Mouse (Mus musculus) embryo, embryonic 10 days (tissue): ENCODE data around the gene Eci2.
"Not testable (repeated sequence)": the region's sequence is repeated elsewhere in the genome, so short reads cannot be mapped to it uniquely, and the experiment has no call there.

Source experiments
- DNase-seq: peaks from one replicate; pipeline ENCODE4 v3.0.0-alpha.2; 2015; ENCODE audit warnings: low spot score

Gene Eci2

DNA sequence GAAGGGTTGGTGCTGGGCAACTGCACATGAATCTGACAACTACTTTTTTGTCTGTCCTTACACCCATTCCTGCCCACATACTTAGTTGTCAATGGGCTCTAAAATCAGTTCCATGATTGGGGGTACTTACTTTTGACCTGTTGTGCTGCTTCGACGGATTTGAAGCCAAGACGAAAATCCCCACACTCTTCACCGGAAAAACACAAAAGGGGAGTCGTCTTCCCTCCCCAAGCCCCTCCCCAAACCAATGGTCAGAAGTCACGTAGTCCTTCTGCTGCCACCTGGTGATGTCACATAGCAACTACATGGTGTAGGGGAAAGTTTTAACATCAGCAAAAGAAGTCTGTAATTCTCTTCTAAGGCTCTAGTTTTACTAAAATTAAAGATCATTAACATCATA lies at the start of gene Eci2:
Eci2 (minus strand) TSS at position 218 of the 400 bp plus-strand sequence.
- peak; percentile 74 for DNase-seq

DNA sequence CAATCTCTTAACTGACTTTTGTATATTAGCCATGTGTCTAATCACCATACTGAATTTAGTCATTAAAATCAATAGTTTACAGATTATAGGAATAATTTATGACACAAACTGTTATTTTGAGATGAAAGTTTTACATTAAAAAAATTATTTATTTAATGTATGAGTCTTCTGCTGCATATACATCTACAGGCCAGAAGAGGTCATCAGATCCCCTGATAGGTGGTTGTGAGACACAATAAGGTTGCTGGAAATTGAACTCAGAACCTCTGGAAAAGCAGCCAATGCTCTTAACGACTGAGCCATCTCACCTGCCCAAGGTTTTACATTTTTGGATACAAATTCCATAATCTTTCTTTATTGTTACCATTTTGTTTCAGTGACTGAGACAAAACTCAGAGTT lies 48.0 kb upstream of the Eci2 start:
- DNase-seq = no peak

DNA sequence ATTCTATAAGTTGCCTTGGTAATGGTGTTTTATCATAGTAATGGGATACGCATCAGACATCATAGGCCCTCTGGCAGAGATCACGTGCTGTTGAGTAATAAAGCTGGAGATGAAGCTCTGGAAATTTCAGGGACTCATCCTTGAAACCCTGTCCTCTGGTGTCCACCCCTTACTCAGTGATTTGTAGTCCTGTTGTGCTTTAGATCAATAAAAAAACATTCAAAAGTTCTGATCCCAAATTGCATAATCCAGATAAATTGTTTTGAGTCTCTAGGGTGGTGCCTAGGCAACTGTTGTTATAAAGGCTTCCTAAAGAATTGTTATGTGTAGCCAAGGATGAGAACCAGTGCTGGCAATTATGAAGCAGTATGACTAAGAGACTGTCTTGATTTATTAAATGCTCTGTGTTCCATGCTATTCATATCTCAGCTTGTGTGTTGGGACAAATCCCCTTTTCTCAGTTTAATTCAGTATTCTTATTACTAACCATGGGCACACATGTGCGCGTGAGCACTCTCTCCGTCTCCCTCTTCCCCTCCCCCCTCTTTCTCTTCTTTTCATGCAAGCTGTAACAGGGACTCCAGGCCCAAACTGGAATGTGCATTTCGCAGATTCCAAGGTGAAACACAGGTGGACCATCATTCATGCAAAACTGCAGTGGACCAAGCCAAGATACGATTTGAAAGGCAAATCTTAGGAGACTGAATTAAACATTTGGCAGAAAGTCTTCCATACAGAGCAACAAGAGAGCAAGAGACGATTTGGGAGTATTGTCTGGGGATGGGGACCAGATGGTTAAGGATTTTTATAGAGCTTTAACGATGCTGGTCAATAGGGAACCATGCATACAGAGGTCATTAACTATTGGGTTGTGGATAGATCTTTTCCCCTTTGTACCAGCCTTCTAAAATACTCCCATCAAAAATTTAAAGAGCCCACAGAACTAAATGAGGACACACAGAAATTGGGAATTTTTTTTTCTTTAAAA lies 43.9 kb upstream of the Eci2 start:
- DNase-seq = no peak

DNA sequence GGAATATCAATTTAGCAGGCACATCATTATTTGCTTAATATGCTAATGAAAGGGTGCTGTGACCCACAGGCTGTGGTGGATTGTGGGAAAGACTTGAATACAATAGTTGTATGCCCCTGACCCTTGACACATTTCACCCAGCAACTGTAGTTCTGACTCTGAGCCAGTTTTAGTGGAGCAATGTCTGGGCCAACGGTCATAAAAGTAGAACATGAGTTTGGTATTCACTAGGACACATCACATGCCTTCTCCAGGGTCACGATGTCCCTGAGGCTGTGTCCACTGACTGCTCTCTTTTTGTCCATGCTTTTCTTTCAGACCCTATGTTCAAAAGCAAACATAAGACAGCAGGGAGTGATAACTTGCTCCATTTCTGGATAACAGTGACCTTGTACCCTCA lies 40.2 kb upstream of the Eci2 start:
- no peak for DNase-seq

DNA sequence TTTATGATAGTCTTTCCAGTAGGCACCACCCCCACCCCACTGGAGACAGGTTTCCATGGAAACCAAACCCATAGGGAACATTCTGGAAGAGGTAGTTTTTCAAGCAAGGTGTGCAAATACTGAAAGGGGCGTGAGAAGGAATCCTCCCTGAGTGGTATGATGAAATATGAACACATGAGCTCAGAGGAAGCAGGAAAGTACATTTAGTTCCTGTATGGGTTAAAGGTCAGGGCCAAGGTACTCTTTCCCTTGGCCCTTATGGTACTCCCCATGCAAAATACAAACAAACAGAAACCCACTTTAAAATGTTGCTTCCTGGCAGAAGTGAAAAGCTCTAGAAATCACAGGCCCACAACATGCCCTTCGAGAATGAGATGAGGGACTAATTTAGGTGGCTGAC lies 39.1 kb upstream of the Eci2 start:
- DNase-seq = no peak

DNA sequence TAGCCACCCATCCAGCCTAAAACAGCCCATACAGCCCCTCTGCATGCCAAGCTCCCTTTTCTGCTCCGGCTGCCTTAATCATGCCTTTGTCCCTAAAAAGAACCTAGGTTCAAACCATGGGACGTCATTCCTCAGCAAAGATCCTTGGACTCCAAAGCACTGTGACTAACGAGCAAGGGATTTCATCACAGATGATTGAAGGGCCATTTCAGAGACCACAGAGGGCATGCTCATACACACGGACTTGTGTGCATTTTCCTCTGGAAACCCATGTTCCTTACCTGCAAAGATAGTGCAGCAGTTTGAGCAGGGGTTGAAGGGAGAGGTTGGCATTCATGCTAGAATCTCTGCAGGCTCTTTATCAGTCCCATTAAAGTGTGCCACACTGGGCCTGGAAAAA lies 37.5 kb upstream of the Eci2 start:
- no peak for DNase-seq

DNA sequence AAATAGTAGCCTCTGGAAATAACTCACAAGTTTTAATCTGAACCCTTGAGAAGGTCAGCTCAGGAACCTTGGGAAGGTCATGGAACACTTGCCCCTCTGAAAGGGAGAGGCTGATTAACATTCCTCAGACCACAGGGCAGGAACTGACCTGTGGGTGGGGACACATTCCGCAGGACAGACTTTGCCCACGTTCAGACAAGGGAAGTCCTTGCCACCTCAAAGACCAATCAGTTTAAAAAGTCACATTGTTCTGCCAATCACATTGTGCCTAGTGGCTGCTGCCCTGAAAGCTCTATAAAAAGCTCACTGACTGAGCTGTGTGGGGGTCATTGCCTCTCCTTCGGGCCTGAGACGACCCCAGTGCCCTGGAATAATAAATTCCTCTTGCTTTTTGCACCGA lies 31.2 kb upstream of the Eci2 start:
- DNase-seq = peak; percentile 57

DNA sequence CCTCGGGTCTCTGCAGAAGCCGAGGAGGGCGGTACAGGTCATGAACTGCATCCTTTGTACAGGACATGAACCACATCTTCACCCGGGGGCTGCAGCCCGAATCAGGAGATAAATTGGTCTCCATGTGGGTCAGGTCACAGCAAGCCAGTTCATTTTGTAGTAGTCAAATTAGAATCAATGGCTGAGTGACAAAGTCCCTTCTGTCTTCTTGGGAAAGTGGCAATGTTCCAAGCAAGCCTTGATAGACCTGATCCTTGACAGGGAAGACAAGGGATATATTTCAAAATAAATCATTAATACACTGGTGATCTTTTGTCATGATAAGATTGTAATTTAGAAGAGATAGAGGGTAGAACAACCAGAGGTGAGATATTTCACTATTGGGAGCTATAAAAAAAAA lies 9.6 kb upstream of the Eci2 start:
- no peak for DNase-seq

DNA sequence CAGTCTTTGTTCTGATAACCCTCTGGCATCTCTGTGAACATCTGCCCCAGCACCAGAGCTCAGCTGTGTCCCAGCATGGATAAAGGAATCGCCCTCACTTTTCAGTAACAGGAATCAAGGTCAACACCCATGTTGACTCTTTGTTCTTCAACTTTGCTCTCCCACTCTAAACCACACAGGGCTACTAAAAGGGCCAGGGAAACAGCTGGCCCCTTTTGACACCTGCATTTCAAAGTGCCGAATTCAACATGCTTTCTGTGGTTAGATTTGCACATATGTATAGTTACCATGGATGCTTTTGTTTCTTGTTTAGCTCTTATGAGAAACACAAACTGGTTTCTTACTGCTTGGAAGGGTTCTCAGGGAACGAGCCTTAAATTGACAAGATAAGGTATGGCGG lies 8.8 kb upstream of the Eci2 start:
- DNase-seq = no peak

DNA sequence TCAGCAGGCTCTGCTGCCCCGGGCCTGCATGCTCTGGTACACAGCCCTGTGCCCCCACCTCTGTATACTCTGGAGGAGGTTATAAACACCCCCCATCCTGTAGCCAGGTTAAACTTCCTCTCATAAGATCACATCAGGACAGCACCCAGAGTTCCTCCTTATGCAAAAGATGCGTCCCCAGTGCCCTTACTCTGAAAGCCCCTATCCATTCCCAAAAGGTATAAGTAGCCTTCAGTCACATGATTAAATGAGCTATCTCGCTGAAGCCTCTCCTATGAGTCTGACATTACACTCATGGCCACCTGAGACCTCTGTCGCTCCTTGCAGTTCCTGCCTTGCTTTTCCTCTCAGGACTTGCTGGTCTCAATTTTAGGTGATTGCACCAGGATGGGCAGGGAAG lies 6.7 kb upstream of the Eci2 start:
- no peak for DNase-seq

DNA sequence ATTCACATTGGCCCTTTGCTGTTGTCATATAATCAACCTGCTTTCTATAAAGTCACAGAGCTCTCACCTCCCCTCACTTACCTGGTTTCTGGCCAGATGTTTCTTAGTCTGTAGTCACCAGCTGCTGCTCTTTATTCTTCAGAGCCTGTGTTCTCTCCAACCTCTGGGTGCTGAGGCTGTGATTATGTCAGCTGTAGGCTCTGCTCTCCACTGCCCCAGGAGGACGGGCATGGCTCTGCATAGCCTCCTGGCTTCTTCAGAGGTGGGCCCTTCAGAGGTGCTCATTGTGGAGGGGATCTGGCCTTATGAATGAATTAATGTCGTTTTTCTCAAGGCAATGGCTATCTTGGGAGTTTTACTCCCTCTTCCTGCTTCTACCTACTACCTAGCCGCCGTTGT lies 4.8 kb upstream of the Eci2 start:
- DNase-seq = no peak

DNA sequence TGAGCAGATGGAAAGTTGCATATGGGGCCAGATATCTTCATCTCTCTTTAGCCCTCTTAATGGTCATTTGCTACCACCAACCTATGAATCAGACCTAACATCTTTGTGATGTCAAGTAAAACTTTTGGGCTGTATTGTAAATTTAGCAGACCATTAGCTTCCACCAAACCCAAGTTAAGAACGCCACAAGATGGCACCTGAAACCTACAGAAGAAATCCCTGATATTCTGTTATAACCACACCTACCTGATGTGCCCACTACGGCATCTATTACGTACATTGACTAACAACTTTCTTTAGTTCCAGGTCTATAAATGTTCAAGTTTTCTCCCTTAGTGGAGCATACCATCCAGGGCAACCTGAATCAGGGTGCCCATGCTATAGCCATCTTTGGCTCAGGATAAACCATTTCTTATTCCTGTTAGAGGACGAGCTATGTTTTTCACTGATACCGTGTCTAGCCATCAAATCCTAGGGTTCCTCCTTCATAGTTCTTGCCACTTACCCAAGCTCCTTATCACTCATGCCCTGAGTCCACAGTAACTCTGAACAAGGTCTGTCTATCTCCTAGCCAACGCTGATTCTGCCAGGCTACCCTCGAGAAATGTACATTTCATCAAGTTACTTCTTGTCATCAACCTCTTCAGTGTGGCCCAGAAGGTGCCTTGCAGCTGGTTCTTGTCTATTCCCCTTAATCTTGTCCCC lies 4.2 kb upstream of the Eci2 start:
- no peak for DNase-seq

DNA sequence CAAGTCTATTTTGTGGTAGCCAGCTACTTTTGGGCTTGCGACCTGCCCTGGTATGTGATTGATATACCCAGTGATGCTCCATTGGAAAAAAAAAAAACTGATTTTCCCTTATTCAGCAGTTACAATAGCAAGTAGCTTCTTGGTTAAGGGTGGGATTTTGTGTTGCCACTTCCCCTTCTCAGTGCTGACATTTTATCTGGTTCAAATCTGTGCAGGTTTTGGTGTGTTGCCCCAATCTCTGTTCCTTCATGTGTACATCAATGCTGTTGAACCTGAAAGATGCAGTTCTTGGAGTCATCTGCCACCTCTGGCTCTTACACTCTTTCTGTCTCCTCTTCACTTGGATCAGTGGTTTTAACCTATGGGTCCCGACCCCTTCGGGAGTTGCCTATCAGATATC lies 1.5 kb upstream of the Eci2 start:
- no peak for DNase-seq

DNA sequence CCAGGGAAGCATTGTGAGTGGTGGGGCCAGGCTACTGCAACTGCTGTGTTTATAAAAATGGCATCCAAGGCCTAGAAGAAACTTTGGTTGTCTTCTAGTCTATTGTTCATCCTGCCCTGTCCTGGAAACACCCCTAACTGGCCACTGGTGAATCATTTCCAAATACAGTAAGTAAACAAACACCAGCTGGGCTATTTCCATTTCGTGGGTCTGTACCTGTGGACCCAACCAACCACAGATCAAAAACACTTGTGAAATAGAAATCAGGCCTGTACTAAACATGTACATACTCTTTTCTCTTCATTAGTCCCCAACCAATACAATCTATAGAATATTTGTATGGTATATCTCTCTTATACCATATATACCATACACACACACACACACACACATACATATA lies 3.5 kb downstream of the Eci2 start:
- DNase-seq = not testable (repeated sequence)

DNA sequence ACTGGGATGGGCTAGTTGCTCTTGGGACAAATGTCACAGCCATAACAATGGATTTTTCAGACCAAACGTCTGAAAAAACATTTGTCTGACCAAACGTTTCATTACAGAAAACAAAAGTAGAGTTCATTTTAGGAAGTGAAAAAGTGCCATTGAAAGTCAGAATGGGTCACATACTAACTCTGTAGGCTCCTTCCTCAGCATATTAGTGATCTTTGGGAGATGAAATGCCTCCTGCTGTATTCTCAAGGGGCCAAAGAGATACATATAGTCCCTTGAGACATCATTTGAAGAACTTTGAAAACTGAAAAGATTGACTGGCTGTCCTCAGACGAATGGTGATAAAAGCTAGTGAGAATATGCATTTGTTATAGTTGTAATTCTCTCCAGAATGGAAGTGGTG lies 6.5 kb downstream of the Eci2 start:
- no peak for DNase-seq

DNA sequence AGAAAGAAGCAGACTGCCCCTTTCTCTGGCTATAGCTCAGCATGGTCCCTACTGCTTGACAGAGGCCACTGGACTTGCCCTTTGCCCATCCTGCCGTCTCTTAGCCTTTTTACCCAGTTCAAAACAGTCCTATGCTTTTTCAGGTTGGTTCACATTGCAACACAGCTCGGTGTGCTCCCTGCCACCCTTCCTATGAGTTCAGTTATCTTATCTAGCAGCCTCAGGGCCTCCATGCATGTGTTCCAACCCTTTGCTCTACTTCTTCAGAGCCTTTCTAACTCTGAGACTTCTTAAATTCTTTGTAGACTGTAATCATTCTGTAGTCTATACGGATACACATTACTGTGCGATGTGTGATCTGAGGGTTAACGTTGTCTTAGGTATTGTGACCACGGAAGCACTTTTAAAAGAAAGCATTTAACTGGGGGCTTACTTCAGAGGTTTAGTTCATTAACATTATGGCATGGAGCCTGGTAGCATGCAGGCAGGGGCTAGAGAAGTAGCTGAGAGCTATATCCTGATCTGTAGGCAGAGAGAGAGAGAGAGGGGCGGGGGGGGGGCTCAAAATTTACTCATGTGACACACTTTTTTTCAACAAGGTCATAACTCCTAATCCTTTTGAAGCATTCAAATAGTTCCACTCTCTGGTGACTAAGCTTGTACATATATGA lies 7.9 kb downstream of the Eci2 start:
- no peak for DNase-seq

DNA sequence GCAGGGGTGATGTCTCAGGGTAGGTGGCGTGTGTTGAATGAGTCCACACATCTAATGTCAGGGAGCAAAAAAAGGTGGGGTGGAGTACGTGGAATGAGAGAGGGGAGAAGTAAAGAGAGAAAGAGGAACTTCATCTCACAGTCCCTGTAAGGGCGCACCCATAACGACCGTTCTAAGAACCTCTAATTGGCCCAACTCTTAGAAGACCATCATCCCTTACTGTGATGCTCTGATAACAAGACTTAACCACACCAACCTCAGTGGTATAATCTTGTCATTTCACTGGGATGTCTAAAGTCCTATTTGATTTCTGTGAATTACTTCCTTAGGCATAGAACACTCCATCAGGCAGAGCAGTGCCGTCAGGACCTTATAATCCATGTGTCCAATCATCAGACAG lies 9.5 kb downstream of the Eci2 start:
- no peak for DNase-seq

DNA sequence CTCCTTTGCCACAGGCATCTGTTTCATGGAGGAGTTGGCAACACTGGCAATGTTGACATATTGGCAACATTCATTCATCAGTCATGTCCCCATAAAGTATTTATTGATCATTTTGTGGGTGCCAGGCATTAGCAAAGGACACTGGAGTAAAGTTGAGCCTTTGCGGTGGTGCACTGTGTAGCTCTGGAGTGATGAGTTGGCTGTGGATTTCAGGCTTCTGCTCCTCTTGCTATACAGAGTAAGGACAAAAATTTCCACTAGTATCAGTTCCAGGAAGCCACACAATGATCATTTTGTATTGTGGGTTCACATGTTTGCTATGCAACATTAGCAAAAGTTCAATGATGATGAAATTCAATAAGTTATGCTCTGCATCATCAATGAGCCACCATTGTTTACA lies 10.8 kb downstream of the Eci2 start:
- DNase-seq = no peak

DNA sequence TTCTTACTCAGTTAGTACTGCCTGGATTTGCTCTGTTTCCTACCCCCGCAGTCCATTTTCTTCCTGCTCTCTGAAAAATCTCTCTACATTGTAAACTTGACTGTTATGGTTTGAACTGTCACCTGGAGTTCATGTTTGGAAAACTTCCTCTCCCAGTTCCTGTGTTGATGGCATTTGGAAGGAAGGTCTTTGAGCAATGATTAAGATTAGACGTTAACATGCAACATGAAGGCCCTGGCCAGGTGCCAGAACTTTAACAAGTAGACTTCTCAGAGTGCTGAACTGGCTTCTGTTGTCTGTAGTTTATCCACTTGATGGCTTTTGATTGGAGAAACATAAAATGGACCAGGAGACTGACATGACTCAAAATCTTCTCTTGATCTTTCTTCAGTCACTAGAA lies 31.0 kb downstream of the Eci2 start:
- no peak for DNase-seq

DNA sequence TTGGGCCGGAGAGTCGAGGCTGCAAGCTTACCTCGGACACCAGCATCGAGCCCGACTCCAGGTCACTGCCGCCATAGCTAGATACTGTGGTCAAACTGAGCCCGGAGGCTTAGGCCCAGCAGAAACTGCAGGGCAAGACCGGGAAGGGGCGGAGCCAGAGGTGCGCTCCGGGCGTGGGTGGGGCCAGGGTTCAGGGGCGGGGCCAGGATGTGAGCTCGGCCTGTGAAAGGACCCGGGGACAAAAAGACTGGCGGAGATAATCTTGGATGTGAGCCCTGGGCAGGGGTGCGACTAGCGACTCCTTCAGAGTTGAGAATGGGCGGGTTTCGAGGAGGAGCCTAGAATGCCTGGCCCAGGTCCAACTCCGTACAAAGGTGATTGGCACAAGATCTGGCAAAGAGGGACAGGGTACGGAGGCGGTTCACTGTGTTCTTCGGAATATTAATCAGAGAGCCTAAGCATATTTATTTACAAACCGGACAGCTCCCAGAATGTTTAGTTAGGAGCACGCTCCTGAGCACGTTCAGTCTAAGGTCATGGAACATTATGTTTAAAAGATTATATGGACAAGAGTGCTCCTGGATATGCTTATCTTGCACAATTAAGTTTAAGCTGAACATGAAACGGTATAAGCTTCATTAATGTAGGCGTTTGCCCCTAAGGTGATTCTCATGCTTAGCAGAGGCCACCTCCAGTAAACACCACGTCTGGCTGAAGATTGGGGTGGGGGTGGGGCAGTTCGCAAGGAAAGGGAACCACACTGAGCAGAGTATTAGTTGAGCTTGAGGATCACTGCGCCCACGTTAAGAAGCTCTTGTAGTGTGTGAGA lies 32.7 kb downstream of the Eci2 start:
- peak; percentile 91 for DNase-seq

DNA sequence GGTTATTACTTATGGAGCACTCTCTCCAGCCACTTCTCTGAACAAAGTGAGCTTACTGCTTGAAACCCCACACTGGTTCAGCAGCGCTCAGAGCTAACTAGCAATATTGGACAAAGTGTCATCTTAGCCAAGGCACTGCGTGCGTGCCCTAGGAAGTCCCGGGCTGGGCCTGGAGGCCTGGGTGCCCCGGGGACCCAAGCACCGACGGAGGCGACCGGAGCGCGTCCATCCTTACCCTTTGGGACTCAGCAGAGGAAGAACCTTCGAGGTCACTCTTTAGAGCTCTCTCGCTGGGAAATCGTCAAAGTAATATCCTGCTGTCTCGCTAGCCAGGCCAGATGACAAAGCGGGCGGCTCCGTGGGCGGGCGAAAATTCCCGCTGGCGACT lies 33.3 kb downstream of the Eci2 start:
- peak; percentile 44 for DNase-seq

DNA sequence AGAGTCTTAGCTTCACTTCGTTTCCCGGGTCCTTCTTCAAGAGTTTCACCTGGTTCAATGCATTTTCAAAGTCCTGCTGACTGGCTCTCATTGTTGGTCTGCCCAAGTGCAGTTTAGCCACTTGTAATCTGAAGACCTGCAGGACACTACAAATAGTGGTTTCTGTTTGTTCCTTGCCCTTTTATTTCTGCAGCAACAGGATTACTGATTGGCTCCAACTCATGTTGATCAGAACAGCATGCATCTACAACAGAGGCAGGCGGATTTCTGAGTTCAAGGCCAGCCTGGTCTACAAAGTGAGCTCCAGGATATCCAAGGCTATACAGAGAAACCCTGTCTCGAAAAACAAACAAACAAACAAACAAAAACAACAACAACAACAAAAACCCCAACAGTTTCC lies 33.8 kb downstream of the Eci2 start:
- DNase-seq = no peak
